In the genomic region with DNA sequence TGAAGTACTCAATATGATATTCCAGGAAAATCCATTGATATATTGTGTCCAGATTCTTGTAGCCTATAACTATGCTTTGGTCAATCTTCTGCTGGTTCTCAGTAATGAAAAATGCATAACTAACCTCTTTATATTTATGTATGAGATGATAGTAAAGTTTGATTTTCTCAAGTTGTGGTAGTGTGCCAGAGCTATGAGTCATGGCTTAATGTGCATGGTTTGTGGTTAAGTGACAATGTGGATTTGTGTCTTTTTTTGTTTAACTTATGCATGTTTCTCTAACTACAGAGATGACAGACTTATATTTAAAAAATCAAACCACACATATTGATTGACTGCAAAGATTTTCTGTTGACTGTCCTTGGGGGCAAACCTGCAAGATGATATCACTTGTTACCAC, we compare ENCODE assay signal across 16 mouse cellular contexts. TPM values are rescaled to one million over a fixed set of nuclear protein-coding genes. Genes with fewer than 3 reads are reported as not detected.
DNase-seq lines count a peak whose midpoint lies in the region.
"Had no signal": no experiment of that assay in that cellular context is flagged by ENCODE, and none has a peak within 500 bp of the region (broad histone marks: within the 10 kb centered on the region; RNA-seq: fewer than 3 reads in every experiment).

No protein-coding gene starts in this region.

- peak; percentile 1 for DNase-seq in 416B (ENCODE audit: low read depth)
- peak; percentile 30 for DNase-seq in Muller cell, postnatal 12 days (ENCODE audit: inconsistent ontology term)
- peak; percentile 2 for DNase-seq in brain, adult 2 months (ENCODE audit: low read depth, low spot score)
- no peak for DNase-seq in adrenal gland, postnatal 25 days
- DNase-seq in embryo, embryonic 10.5 days (ENCODE audit: low spot score), result no peak
- DNase-seq in cerebellum, adult 11-12 months, result no peak
- DNase-seq: adrenal gland, adult 8-10 months; adrenal gland, postnatal 14 days; cerebellum, adult 18-20 months; cerebellum, adult 8-10 months; cerebellum, postnatal 10 days; cerebellum, postnatal 25 days; embryo, embryonic 11 days had no signal

RNA-seq across cellular contexts. Expression of a gene that starts 49.7 kb away (rescaled TPM):
- not detected in 2 replicates for total RNA-seq in adrenal gland, postnatal 25 days (2021)
- total RNA-seq: adrenal gland, adult 18-20 months; adrenal gland, adult 8-10 months; adrenal gland, postnatal 14 days; adrenal gland, postnatal 4 days; CH12.LX had no signal

Comparison
In these comparisons a context has a peak if more than half of its experiments do, and no peak if none do; other contexts are left out.
1. DNase-seq: peak in 416B (single experiment), Muller cell, postnatal 12 days (single experiment) and brain, adult 2 months (single experiment); none in adrenal gland, postnatal 25 days (single experiment), embryo, embryonic 10.5 days (single experiment) and cerebellum, adult 11-12 months (single experiment).